Mouse (Mus musculus) spleen, adult 18-20 months (tissue): Measurements from ENCODE around the gene Tssk2.

Experiments
- DNase-seq, 2 experiments: peaks; one replicate each; pipeline ENCODE4 v3.0.0; 2022; ENCODE audit warnings: mixed read lengths in 2 of 2

Gene Tssk2

GRCm38 (mm10) chr16:17911052-17911595, 12.7 kb downstream of the Tssk2 start, which contains the start of gene Ess2:
Ess2 (minus strand) TSS chr16:17911348.
- DNase-seq = peak; percentile 76 to 79

GRCm38 (mm10) chr16:17914307-17915249, 16.1 kb downstream of the Tssk2 start, which contains the start of gene Gsc2:
Gsc2 (minus strand) TSS chr16:17915059.
- DNase-seq = no peak

- DNase-seq = no peak
Observed at GRCm38 (mm10) chr16:17920586-17920985, 22.1 kb downstream of the Tssk2 start.

GRCm38 (mm10) chr16:17921325-17922162, 23.1 kb downstream of the Tssk2 start:
- DNase-seq = peak; percentile 87 to 91

- DNase-seq = no peak
Observed at GRCm38 (mm10) chr16:17922163-17922538, 23.7 kb downstream of the Tssk2 start.

- DNase-seq = peak; percentile 39 to 53
Observed at GRCm38 (mm10) chr16:17927351-17928082, 29.1 kb downstream of the Tssk2 start.

- peak; percentile 71 to 82 for DNase-seq
Observed at GRCm38 (mm10) chr16:17928087-17928580, 29.7 kb downstream of the Tssk2 start, which contains the start of gene Slc25a1. Slc25a1 (minus strand) TSS chr16:17928219.

- peak; percentile 62 to 72 for DNase-seq
Observed at GRCm38 (mm10) chr16:17928627-17929104, 30.2 kb downstream of the Tssk2 start.

- DNase-seq = no peak
Observed at GRCm38 (mm10) chr16:17929211-17929610, 30.8 kb downstream of the Tssk2 start.

- no peak for DNase-seq
Observed at GRCm38 (mm10) chr16:17929631-17930030, 31.2 kb downstream of the Tssk2 start.

GRCm38 (mm10) chr16:17931906-17932460, 33.5 kb downstream of the Tssk2 start:
- DNase-seq = no peak

- no peak for DNase-seq
Observed at GRCm38 (mm10) chr16:17933594-17934444, 35.4 kb downstream of the Tssk2 start.

GRCm38 (mm10) chr16:17934445-17934910, 36.0 kb downstream of the Tssk2 start:
- DNase-seq = no peak

GRCm38 (mm10) chr16:17936776-17937175, 38.3 kb downstream of the Tssk2 start:
- no peak for DNase-seq

- DNase-seq = no peak
Observed at GRCm38 (mm10) chr16:17938187-17938586, 39.8 kb downstream of the Tssk2 start.

GRCm38 (mm10) chr16:17938821-17939220, 40.4 kb downstream of the Tssk2 start:
- peak; percentile 56 to 74 for DNase-seq

- no peak for DNase-seq
Observed at GRCm38 (mm10) chr16:17939255-17939751, 40.9 kb downstream of the Tssk2 start.

- DNase-seq = no peak
Observed at GRCm38 (mm10) chr16:17943466-17943865, 45.0 kb downstream of the Tssk2 start.

GRCm38 (mm10) chr16:17945081-17945831, 46.8 kb downstream of the Tssk2 start:
- no peak for DNase-seq
